Mouse (Mus musculus) adrenal gland, adult 8-10 months (tissue): ENCODE results near the gene Igtp. TPM values are rescaled to one million over a fixed set of nuclear protein-coding genes. Genes with fewer than 3 reads are reported as not detected.

Experiments used
- total RNA-seq, 4 experiments: library from RNA; stranded (reverse); gene quantifications; 2 replicates each; pipeline ENCODE4 v1.2.4; 2022

Igtp gene
- total RNA-seq, 4 experiments from 2014 or later, result 12.9 to 17.0 (median 16.2) TPM

Other genes starting within 250 kb of the Igtp start
- 100 to 1,000 TPM in 3 of 4 experiments, 10 to 100 TPM in 1; 95.7 to 109 (median 104) TPM for gene Larp1, start 190.5 kb upstream of the Igtp start, total RNA-seq
- gene Gm12248, start 106.4 kb upstream of the Igtp start, total RNA-seq, result 1 to 10 TPM in 1 of 4 experiments, not detected in 3; 3.1 TPM
- gene Cnot8, start 95.4 kb upstream of the Igtp start, total RNA-seq, result 10 to 100 TPM; 55.0 to 59.3 (median 56.6) TPM
- 10 to 100 TPM; 20.5 to 34.7 (median 26.4) TPM for gene Gemin5, start 31.0 kb upstream of the Igtp start, total RNA-seq
- gene Mrpl22, start 27.9 kb upstream of the Igtp start, total RNA-seq, result 10 to 100 TPM; 63.8 to 78.6 (median 70.4) TPM
- 10 to 100 TPM; 14.7 to 19.4 (median 17.3) TPM for gene Irgm2, start 62 bp downstream of the Igtp start, total RNA-seq
- gene 4930438A08Rik, start 75.2 kb downstream of the Igtp start, total RNA-seq, result not detected
- 10 to 100 TPM in 3 of 4 experiments, 1 to 10 TPM in 1; 9.6 to 26.7 (median 17.0) TPM for gene Zfp692, start 107.5 kb downstream of the Igtp start, total RNA-seq
- 10 to 100 TPM; 44.3 to 65.6 (median 54.7) TPM for gene Zfp672, start 130.8 kb downstream of the Igtp start, total RNA-seq
- gene Sh3bp5l, start 131.2 kb downstream of the Igtp start, total RNA-seq, result 10 to 100 TPM; 53.5 to 58.2 (median 55.9) TPM
- not detected for gene Lypd8, start 179.5 kb downstream of the Igtp start, total RNA-seq
- gene 1810065E05Rik, start 221.6 kb downstream of the Igtp start, total RNA-seq, result not detected
- not detected for gene Gm12253, start 233.0 kb downstream of the Igtp start, total RNA-seq